Mouse (Mus musculus) stomach, postnatal 0 days (tissue): ENCODE data around the gene Traf1.

Experiments used
- CTCF ChIP-seq: IDR thresholded peaks from 2 replicates; pipeline ENCODE4 v1.5.1; 2016; ENCODE audit warnings: antibody characterized with exemption, low read depth, mild to moderate bottlenecking, moderate library complexity
- EP300 ChIP-seq: optimal IDR thresholded peaks from 2 replicates; pipeline ENCODE3; 2016; ENCODE audit warnings: antibody characterized with exemption

GRCm38 (mm10) chr2:34956941-34957340, 4.6 kb downstream of the Traf1 start:
- TF ChIP-seq CTCF, result no peak
- TF ChIP-seq EP300, result no peak
